Mouse (Mus musculus) c-Kit-positive CD71-negative TER-119-negative erythroid progenitor cells, embryonic 14.5 days (primary cell): Measurements from ENCODE around the gene Piga.

Experiments
- DNase-seq: peaks from one replicate; pipeline ENCODE4 v3.0.0-alpha.2; 2013; ENCODE audit warnings: low read depth

The Piga gene

GRCm38 (mm10) chrX:164432682-164433081 is 13.1 kb downstream of the Piga start:
- DNase-seq, result no peak

- no peak for DNase-seq
Observed at GRCm38 (mm10) chrX:164436709-164437108, 17.1 kb downstream of the Piga start, which contains the start of gene Asb11. Asb11 (plus strand) TSS chrX:164436994.

- no peak for DNase-seq
Observed at GRCm38 (mm10) chrX:164439462-164439861, 19.9 kb downstream of the Piga start.

GRCm38 (mm10) chrX:164440140-164440539 is 20.6 kb downstream of the Piga start:
- DNase-seq, result no peak

- no peak for DNase-seq
Observed at GRCm38 (mm10) chrX:164440703-164441102, 21.1 kb downstream of the Piga start.

- DNase-seq, result no peak
Observed at GRCm38 (mm10) chrX:164441306-164441705, 21.7 kb downstream of the Piga start.

GRCm38 (mm10) chrX:164445601-164446000 is 26.0 kb downstream of the Piga start:
- no peak for DNase-seq

GRCm38 (mm10) chrX:164446106-164446551 is 26.5 kb downstream of the Piga start:
- DNase-seq, result no peak

GRCm38 (mm10) chrX:164446835-164447681 is 27.5 kb downstream of the Piga start:
- no peak for DNase-seq

GRCm38 (mm10) chrX:164447682-164448071 is 28.1 kb downstream of the Piga start:
- no peak for DNase-seq

GRCm38 (mm10) chrX:164449201-164449600 is 29.6 kb downstream of the Piga start:
- DNase-seq, result peak; percentile 43

GRCm38 (mm10) chrX:164459205-164459878 is 39.8 kb downstream of the Piga start:
- DNase-seq, result no peak
